Mouse (Mus musculus): ENCODE results near the gene AB124611. TPM values are rescaled to one million over a fixed set of nuclear protein-coding genes. Genes with fewer than 3 reads are reported as not detected.
A peak's percentile ranks its signal among the peaks of the same experiment; 100 is the strongest.

AB124611 gene
- polyA plus RNA-seq, 1 experiment from 2014 or later, result 5.9 TPM

DNA sequence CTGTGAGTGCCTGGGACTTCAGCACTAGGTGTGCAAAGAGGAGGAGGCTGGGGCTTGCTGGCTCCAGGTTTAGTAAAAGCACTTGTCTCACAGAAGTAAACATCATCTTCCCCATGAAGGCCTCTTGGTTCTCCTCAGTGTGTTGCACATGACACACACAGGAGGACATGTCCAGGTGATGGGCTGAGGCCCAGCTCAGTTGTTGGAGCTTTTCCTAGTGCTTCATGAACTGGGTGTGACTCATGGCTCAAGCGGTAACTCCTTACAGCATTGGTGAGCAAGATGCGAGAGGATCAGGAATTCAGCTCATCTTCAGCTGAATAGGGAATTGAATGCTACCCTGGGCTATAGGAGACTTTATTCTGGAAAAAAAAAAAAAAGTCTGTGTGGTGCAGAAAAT is 28.3 kb upstream of the AB124611 start:
- no peaks in the 10 kb centered on the region for H3K27me3 ChIP-seq (ENCODE audit: control insufficient read depth, insufficient read depth, low read length)
- no peak overlapping the region for H3K4me2 ChIP-seq (ENCODE audit: low read depth, low read length)
- H3K9me3 ChIP-seq (replicated peaks; ENCODE audit: control insufficient read depth, low read length), result no peaks in the 10 kb centered on the region
- 95% methylated on average over 2 of the region's 2 CpGs for WGBS
- peaks cover 14% of the 10 kb centered on the region for H3K36me3 ChIP-seq (ENCODE audit: control insufficient read depth, insufficient read depth, low read length)
- H3K27ac ChIP-seq (ENCODE audit: low read length), result no peak overlapping the region
- no peak overlapping the region for H3K9ac ChIP-seq (ENCODE audit: low read length)
- no peak overlapping the region for H3K4me3 ChIP-seq (replicated peaks; ENCODE audit: low read length)
- no peak for ATAC-seq (ENCODE audit: insufficient read depth, low FRiP score)
- no peaks in the 10 kb centered on the region for H3K4me1 ChIP-seq (ENCODE audit: control insufficient read depth, insufficient read depth, low read length)

DNA sequence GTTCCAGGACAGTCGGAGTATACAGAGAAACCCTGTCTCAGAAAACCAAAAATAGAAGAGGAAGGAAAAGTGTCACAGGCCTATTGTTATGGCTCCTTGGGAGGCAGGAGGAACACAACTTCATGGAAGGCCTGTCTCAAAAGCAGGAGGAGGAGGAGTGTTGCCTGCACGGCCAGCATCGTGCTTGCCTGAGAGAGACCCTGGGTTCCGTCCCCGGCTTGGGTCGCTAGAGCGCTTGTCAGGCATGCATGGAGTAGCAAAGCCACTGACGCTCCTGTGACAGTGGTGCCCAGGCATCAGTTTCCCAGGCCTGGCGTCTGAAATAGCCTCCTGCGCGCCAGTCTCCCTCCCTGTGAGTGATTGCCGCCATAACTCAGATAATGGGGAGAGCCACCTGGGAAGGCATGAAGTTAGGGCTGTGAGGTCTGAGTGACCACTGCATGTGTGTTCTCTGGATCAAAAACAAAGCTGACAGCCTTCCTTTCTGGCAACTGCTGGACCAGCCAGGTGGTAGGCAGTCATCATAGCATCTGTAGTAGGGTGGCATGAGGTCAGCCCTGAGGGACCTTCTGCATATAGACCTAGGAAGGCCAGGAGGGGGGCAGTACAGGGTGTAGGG is 27.6 kb upstream of the AB124611 start:
- WGBS, result 88% methylated on average over 12 of the region's 12 CpGs

DNA sequence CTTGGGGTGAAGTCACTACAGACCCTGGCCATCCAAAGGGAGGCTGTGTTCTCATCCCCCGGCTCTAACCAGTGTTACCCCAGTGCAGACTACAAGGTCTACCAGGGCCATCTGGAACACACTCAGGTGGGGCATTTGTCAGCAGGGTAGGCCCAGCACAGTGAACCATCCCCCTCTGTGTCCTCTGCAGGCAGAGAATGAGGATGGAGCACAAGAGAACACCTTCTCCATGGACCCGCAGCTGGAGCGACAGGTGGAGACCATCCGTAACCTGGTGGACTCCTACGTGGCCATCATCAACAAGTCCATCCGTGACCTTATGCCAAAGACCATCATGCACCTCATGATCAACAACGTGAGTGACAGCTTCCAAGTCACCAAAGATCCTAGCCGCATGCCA is 22.6 kb upstream of the AB124611 start:
- H3K4me1 ChIP-seq (ENCODE audit: control insufficient read depth, insufficient read depth, low read length), result no peaks in the 10 kb centered on the region
- H3K9me3 ChIP-seq (replicated peaks; ENCODE audit: control insufficient read depth, low read length), result no peaks in the 10 kb centered on the region
- H3K4me3 ChIP-seq (replicated peaks; ENCODE audit: low read length), result no peak overlapping the region
- WGBS, result 94% methylated on average over 8 of the region's 8 CpGs
- ATAC-seq (ENCODE audit: insufficient read depth, low FRiP score), result no peak
- H3K4me2 ChIP-seq (ENCODE audit: low read depth, low read length), result no peak overlapping the region
- H3K9ac ChIP-seq (ENCODE audit: low read length), result no peak overlapping the region
- no peaks in the 10 kb centered on the region for H3K27me3 ChIP-seq (ENCODE audit: control insufficient read depth, insufficient read depth, low read length)
- H3K27ac ChIP-seq (ENCODE audit: low read length), result no peak overlapping the region
- peaks cover 23% of the 10 kb centered on the region for H3K36me3 ChIP-seq (ENCODE audit: control insufficient read depth, insufficient read depth, low read length)

More for the DNA sequence above, 27.6 kb upstream of the AB124611 start:
- Histone ChIP-seq H3K27me3 (ENCODE audit: control insufficient read depth, insufficient read depth, low read length) (no peaks in the 10 kb centered on the region), H3K27ac (ENCODE audit: low read length) (no peak overlapping the region), H3K9ac (ENCODE audit: low read length) (no peak overlapping the region), H3K9me3 (replicated peaks; ENCODE audit: control insufficient read depth, low read length) (no peaks in the 10 kb centered on the region), H3K4me3 (replicated peaks; ENCODE audit: low read length) (no peak overlapping the region), H3K4me2 (ENCODE audit: low read depth, low read length) (no peak overlapping the region), H3K4me1 (ENCODE audit: control insufficient read depth, insufficient read depth, low read length) (no peaks in the 10 kb centered on the region), H3K36me3 (ENCODE audit: control insufficient read depth, insufficient read depth, low read length) (peaks cover 14% of the 10 kb centered on the region)
- no peak for ATAC-seq (ENCODE audit: insufficient read depth, low FRiP score)

DNA sequence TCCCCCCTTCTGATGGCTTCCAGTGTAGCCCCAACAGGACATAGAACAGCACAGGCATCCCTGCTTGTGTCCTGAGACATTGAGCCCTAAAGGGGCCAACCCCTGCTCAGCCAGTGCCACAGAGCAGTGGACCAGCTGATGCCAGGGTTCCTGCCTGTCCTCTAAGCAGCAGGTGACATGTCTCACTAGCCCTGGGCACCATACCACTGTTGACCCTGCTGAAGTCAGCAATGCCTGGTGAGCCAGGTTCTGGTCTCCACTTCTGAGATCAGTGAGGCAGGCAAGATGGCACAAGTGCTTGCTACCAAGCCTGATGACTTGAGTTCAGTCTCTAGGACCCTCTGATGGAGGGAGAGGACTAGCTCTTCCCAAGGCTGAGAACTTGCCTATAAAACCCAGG is 20.2 kb upstream of the AB124611 start:
- H3K36me3 ChIP-seq (ENCODE audit: control insufficient read depth, insufficient read depth, low read length), result peaks cover 18% of the 10 kb centered on the region; the same call in 1 of the 2 replicates
- no peak overlapping the region for H3K4me3 ChIP-seq (replicated peaks; ENCODE audit: low read length)
- no peaks in the 10 kb centered on the region for H3K27me3 ChIP-seq (ENCODE audit: control insufficient read depth, insufficient read depth, low read length)
- ATAC-seq (ENCODE audit: insufficient read depth, low FRiP score), result no peak
- no peaks in the 10 kb centered on the region for H3K9me3 ChIP-seq (replicated peaks; ENCODE audit: control insufficient read depth, low read length)
- no peak overlapping the region for H3K4me2 ChIP-seq (ENCODE audit: low read depth, low read length)
- no peak overlapping the region for H3K27ac ChIP-seq (ENCODE audit: low read length)
- H3K4me1 ChIP-seq (ENCODE audit: control insufficient read depth, insufficient read depth, low read length), result peaks cover 7% of the 10 kb centered on the region
- H3K9ac ChIP-seq (ENCODE audit: low read length), result no peak overlapping the region

DNA sequence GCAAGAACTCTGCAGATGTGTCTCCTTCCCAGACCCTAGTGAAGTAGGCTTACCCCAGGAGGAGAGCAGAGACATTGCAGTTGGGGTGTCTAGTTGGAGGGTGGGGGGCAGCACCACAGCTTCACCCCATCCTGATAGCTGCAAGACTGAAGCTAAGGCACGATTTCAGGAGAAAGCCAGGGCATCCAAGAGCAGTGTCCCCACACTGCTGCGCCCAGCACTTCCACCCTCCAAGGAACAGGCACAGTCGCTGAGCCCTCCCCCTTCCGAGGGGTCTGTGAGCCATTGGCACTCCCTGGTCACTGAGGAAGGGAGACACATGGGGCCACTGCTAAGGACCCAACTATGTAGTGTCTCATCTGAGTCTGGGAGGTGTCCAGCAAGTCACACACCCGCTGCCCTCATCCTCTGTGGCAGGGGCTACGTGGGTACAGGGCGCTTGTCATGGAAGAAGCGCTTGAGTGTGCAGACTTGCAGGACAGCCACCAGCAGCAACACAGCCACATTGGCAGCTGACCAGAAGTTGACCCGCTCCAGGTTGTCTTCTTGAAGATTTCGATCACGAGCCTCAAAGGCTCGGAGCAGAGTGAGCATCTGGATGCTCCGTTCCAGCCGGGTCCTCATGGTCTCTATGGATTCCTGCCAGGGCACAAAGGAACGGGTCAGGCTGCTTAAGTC is 18.1 kb upstream of the AB124611 start:
- Histone ChIP-seq H3K4me1 (ENCODE audit: control insufficient read depth, insufficient read depth, low read length) (peaks cover 11% of the 10 kb centered on the region), H3K27ac (ENCODE audit: low read length) (no peak overlapping the region), H3K27me3 (ENCODE audit: control insufficient read depth, insufficient read depth, low read length) (no peaks in the 10 kb centered on the region), H3K36me3 (ENCODE audit: control insufficient read depth, insufficient read depth, low read length) (peaks cover 18% of the 10 kb centered on the region; the same call in 1 of the 2 replicates), H3K4me2 (ENCODE audit: low read depth, low read length) (no peak overlapping the region), H3K9ac (ENCODE audit: low read length) (no peak overlapping the region), H3K4me3 (replicated peaks; ENCODE audit: low read length) (no peak overlapping the region), H3K9me3 (replicated peaks; ENCODE audit: control insufficient read depth, low read length) (no peaks in the 10 kb centered on the region)
- ATAC-seq (ENCODE audit: insufficient read depth, low FRiP score), result no peak
- WGBS, result 94% methylated on average over 15 of the region's 15 CpGs

DNA sequence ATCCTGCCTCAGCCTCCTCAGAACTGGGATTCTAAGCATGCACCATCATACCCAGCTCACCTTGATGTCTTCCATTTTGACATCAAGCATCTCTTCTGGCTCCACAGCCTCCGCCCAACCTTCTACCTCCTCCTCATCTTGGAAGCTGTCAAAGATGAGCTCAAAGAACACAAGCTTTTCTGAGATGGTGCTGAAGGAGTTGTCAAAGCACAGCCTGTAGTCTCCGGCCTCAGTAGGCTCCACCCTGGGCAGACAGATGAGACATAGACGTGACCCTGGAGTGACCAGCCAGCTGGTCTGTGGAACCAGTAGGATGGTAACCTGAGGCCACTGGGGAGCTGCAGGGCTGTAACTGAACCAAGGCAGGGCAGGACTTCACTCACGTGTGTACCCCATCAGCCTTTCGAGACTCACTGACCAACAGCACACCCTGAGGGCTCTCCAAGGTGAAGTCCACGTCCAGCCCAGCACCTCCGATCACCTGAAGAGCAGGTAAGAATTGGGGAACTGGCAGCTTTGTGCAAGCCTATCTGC is 17.0 kb upstream of the AB124611 start:
- 79% methylated on average over 7 of the region's 7 CpGs for WGBS
- H3K9me3 ChIP-seq (replicated peaks; ENCODE audit: control insufficient read depth, low read length), result 0 out of 2 replicates have a peak, but pooled peaks cover 3% of the 10 kb centered on the region
- H3K4me1 ChIP-seq (ENCODE audit: control insufficient read depth, insufficient read depth, low read length), result peaks cover 11% of the 10 kb centered on the region
- no peak for ATAC-seq (ENCODE audit: insufficient read depth, low FRiP score)
- no peaks in the 10 kb centered on the region for H3K27me3 ChIP-seq (ENCODE audit: control insufficient read depth, insufficient read depth, low read length)
- H3K36me3 ChIP-seq (ENCODE audit: control insufficient read depth, insufficient read depth, low read length), result peaks cover 18% of the 10 kb centered on the region; the same call in 1 of the 2 replicates
- no peak overlapping the region for H3K27ac ChIP-seq (ENCODE audit: low read length)
- peak overlapping the region; percentile 82 for H3K9ac ChIP-seq (ENCODE audit: low read length)
- peak overlapping the region; percentile 68 for H3K4me2 ChIP-seq (ENCODE audit: low read depth, low read length)
- peak overlapping the region; percentile 74 for H3K4me3 ChIP-seq (replicated peaks; ENCODE audit: low read length)

DNA sequence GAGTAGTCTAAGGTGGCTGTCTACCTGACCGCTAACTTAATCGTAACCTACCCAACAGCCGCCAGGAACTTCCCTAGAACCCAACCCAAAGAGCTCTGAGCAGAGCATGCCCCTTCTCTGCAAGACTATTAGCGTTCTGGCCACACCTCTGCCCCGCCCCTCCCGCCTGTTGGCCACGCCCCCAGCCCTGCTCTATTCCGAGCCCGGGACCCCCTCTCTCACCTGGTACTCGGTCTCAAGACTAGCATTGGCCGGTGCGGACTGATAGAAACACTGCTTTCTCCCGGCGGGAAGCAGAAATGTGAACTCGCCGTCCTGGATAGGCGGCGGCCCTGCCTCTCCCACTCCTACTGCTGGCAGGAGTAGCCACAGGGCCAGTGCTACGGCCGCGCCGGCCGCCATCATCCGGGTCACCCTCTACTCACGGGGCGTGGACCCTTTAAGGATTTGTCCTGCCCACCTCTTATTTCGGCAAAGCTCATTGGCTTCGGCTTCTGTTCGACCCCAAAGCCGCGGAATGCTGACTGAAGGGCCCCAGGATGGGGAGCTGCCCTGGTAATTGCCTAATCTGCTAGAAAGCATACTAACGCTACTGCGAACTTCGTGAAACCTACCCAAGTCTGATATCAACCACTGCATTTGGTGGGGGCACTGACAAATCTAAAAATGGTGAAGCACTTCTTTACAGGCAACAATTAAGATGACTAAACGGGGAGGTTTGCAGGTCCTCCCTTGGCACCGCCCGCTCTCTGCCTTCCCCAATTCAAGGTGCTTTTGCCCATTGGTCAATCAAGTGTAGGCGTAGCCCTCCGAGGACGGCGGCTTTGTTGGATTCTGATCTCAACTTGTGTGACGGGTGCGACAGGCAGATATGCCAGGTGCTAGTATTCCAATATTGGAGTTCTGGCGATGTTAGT is 15.9 kb upstream of the AB124611 start, which contains the start of gene Tmed1:
TSS of gene Tmed1 (minus strand) at position 481 of the 917 bp plus-strand sequence.
- peak within 1 kb of the TSS; percentile 94 for H3K27ac ChIP-seq (ENCODE audit: low read length)
- peak within 1 kb of the TSS; percentile 74 for H3K4me3 ChIP-seq (replicated peaks; ENCODE audit: low read length)
- peaks cover 11% of the 10 kb centered on the region for H3K4me1 ChIP-seq (ENCODE audit: control insufficient read depth, insufficient read depth, low read length)
- peak; percentile 96 for ATAC-seq (ENCODE audit: insufficient read depth, low FRiP score)
- H3K36me3 ChIP-seq (ENCODE audit: control insufficient read depth, insufficient read depth, low read length), result peaks cover 18% of the 10 kb centered on the region; the same call in 1 of the 2 replicates
- WGBS, result under 1% methylated on average over 44 of the region's 44 CpGs
- 0 out of 2 replicates have a peak, but pooled peaks cover 3% of the 10 kb centered on the region for H3K9me3 ChIP-seq (replicated peaks; ENCODE audit: control insufficient read depth, low read length)
- peak within 1 kb of the TSS; percentile 68 for H3K4me2 ChIP-seq (ENCODE audit: low read depth, low read length)
- H3K27me3 ChIP-seq (ENCODE audit: control insufficient read depth, insufficient read depth, low read length), result no peaks in the 10 kb centered on the region
- H3K9ac ChIP-seq (ENCODE audit: low read length), result peak within 1 kb of the TSS; percentile 82

DNA sequence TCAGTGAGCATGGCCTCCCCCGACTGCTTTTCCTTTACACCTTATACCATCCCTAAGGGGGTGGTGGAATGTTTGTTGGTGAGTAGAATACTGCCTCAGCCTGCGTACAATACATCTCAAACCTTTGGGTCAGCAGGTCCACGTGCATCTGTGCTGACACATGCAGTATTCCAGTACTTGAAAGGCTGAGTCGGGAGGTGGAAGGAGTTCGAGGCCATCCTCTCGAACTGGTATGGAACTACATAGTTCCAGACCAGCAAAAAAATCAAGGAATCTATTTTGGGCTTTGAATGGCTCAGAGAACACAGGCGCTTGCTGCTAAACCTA is 15.3 kb upstream of the AB124611 start:
- Histone ChIP-seq H3K4me1 (ENCODE audit: control insufficient read depth, insufficient read depth, low read length) (peaks cover 11% of the 10 kb centered on the region), H3K36me3 (ENCODE audit: control insufficient read depth, insufficient read depth, low read length) (peaks cover 17% of the 10 kb centered on the region; the same call in 1 of the 2 replicates), H3K27me3 (ENCODE audit: control insufficient read depth, insufficient read depth, low read length) (no peaks in the 10 kb centered on the region), H3K9ac (ENCODE audit: low read length) (peak overlapping the region; percentile 82), H3K27ac (ENCODE audit: low read length) (peak overlapping the region; percentile 94), H3K9me3 (replicated peaks; ENCODE audit: control insufficient read depth, low read length) (0 out of 2 replicates have a peak, but pooled peaks cover 3% of the 10 kb centered on the region), H3K4me2 (ENCODE audit: low read depth, low read length) (peak overlapping the region; percentile 68), H3K4me3 (replicated peaks; ENCODE audit: low read length) (peak overlapping the region; percentile 74)
- 3% methylated on average over 7 of the region's 7 CpGs for WGBS
- ATAC-seq (ENCODE audit: insufficient read depth, low FRiP score), result no peak

Measured in stomach, embryonic 16.5 days (tissue).